Mouse (Mus musculus) small intestine, adult 2 months (tissue): ENCODE measurements around the gene Cep112.

Experiments used
- CTCF ChIP-seq: fragments of 200-500 bp; IDR thresholded peaks from 2 replicates; pipeline ENCODE4 v1.5.1; 2012; ENCODE audit warnings: low read depth, mild to moderate bottlenecking, control low read depth, inconsistent platforms, low read length, moderate library complexity, mixed read lengths; ENCODE audit not compliant: insufficient replicate concordance, insufficient read length; ENCODE audit errors: extremely low read depth
- POLR2A ChIP-seq: fragments of 200-500 bp; IDR thresholded peaks from 2 replicates; pipeline ENCODE4 v1.6.1; 2012; ENCODE audit warnings: low read depth, mild to moderate bottlenecking, control low read depth, inconsistent platforms, low read length, moderate library complexity

DNA sequence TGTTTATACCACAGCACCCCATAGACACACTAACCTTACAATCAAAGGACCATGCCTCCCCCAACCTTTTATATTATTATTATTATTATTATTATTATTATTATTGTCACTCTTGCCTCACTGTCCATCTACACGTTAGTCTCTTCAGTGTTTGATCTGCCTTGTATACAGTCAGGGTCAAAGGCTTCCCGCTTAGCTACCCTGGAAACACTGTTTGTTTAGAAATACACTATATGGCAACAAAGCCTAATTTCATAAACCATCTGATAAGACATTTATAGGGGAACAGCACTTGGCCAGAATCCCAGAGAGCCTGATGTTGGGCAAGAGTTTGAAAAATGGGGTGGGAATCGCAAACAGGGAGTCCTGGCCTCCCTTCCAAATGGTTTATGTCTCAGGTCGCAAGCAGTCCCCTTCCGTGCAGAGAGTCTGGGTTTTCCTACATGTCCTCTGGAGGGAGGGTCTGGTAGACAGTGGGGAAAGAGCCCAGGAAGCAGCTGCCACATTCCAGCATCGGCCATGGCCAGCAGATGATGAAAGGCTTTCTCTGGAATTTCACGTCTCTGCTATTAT, 451.7 kb downstream of the Cep112 start:
- TF ChIP-seq POLR2A, result no peak
- no peak for TF ChIP-seq CTCF
